Mouse (Mus musculus) layer of hippocampus, postnatal 14 days (tissue): Measurements from ENCODE around the gene Olfr573-ps1. TPM values are rescaled to one million over a fixed set of nuclear protein-coding genes. Genes with fewer than 3 reads are reported as not detected.

Source experiments
- DNase-seq, 2 experiments: peaks; one replicate each; pipeline ENCODE4 v3.0.0; 2021 to 2022; ENCODE audit warnings: low spot score in 2 of 2, mixed read lengths in 1 of 2
- long read RNA-seq, 2 experiments: library from polyadenylated mRNA; stranded (forward); transcript quantifications; one replicate each; pipeline ENCODE4 v2.0.0; 2021
- total RNA-seq, 2 experiments: library from RNA; stranded (reverse); gene quantifications; 2 replicates each; pipeline ENCODE4 v1.2.3; 2021

Gene Olfr573-ps1
- total RNA-seq = not detected
- long read RNA-seq, experiment 1 = 0 reads
- long read RNA-seq, experiment 2 = 0 reads

GRCm38 (mm10) chr7:102942475-102942874, at the start of gene Olfr573-ps1:
Gene Olfr573-ps1 (minus strand): TSS chr7:102942575.
- no peak for DNase-seq

- DNase-seq = no peak
These were observed 46.8 kb upstream of the Olfr573-ps1 start, which contains the start of gene Olfr578 for GRCm38 (mm10) chr7:102989224-102989623. Gene Olfr578 (minus strand): TSS chr7:102989324.

DNA sequence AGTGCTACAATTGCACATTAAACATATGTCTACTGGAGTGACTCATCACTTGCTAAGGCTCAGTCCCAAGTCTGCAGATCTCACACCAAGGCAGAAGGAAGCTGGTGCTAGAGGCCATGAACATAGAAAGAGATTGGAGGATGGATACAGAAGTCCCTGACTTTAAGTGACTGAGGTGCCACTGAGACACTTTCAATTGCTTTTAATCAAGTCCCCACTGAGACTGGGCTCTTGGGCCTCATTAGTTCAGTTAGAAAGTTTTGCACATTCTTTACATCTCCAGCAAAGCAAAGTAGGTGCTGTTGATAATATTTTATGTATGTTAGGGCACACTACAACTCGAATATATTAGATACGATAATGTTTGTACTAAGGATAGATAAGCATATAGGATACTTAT, 33.5 kb upstream of the Olfr573-ps1 start, which contains the start of gene Olfr577:
Gene Olfr577, minus strand, starts transcription at position 101 of the 400 bp plus-strand sequence.
- DNase-seq = no peak

DNA sequence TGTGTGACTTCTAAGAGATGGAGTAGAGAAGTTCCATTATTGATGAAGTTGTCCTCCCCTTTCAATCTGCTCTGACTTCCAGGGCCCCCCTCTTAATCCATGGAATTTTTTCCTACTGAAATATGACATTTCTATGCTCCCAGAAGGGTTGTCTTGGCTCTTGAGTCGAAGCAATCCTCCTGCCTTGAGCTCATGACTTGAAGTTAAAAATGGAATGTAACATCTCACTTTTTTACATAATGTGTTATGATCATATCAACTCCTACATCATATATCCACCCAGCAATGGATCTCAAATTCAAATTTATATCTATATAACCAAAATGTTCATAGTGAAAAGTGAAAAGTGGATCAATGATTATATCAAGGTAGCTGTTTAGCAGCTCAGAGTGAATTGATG, 32.0 kb upstream of the Olfr573-ps1 start:
- no peak for DNase-seq

GRCm38 (mm10) chr7:102962360-102962759, 20.0 kb upstream of the Olfr573-ps1 start, which contains the start of gene Olfr576:
Gene Olfr576 (plus strand): TSS chr7:102962660.
- no peak for DNase-seq

DNA sequence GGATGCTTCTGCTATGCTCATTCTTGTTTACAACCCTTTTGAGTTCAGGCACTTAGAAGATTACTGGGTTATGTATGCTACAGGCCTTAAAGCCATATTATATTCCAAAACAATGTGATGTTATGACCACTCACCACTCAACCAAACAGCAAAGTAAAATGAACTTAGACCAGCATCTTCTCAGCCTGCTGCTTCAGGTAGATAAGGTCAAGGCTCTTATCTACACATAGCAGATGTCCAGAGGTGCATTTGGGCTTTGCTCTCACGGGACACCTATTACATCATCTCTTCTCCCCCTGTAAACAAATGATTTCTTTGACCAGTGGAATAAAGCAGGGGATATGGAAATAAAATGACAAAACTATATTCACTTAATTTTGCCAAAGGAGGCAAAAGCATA, 16.2 kb upstream of the Olfr573-ps1 start, which contains the start of gene Olfr575:
Gene Olfr575, minus strand, starts transcription at position 183 of the 400 bp plus-strand sequence.
- no peak for DNase-seq

DNA sequence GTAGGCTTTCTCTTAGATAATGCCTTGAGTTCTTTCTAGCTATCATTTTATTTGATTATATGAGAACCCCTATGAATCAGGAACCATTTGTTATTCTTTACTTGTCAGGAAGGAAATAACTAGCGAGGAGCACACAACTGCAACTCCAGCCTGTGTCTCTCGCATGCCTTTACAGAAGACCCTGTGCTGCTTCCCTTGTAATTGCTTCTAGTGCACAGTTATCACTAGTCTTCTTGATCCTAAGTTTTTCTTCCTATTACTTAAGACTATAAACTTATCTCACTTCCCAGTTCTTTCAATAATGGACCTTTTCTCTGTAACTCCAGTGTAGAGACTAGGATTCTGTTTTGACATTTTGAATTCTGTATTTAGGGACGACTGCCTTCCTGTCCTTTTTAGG, 15.8 kb upstream of the Olfr573-ps1 start:
- DNase-seq = no peak

DNA sequence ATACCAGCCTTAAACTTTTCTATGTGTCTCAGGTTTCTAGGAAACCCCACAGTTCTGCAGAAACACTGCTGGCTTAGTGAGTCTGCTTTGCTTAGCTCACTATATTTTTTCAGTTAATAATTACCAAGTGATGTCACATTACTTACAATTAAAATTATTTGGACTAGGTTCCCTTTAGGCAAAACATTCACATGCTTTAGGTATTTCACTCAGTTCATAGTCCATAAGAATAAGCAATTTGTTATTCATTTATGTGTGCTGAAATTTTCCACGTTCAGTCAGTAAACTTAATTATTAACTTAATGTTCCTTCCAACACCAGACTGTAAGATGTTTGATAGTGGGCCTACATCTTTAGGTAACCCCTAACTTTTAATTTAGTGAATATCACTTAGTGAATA, 8.4 kb upstream of the Olfr573-ps1 start:
- no peak for DNase-seq

DNA sequence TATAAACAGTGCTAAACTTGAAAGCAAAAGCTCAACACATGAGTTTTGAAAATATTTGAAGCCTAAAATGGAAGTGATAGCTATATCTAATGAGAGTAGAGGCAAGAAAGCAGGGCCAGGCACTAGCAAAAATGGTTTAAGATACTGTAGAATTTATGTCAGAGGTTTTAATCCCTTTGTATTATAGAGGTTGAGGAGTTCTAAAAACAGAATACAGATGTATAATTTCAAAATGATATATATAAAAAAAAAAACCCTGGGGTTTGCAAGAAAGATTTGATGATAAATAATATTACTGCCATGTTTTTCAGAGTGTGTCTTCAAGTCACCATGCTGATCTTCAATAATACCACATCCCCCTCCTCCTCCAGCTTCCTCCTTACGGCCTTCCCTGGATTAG, 5.8 kb upstream of the Olfr573-ps1 start, which contains the start of gene Olfr574:
Gene Olfr574, plus strand, starts transcription at position 301 of the 400 bp plus-strand sequence.
- no peak for DNase-seq

GRCm38 (mm10) chr7:102943417-102943816, 1.0 kb upstream of the Olfr573-ps1 start:
- DNase-seq = no peak

DNA sequence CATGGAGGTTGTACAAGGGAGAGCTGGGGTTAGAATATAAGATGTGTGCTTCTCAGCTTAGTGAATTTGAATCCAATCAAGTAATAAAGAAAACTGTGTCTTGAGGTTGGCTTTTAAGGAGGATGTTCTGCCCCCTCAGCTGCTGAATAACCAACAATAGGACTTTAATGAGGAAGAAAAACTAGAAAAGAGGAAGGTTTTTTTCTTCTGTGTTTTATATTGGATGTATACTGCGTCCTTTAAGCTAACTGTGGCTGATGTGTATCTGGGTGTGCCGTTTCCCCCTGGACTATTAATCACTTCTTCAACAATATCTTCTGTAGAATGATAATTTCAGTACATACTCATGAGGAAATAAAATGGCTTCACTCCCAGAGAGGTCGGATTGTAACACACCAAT, 15.3 kb downstream of the Olfr573-ps1 start:
- DNase-seq = no peak

- DNase-seq = no peak
These were observed 18.3 kb downstream of the Olfr573-ps1 start, which contains the start of gene Olfr572 for GRCm38 (mm10) chr7:102924109-102924508. Gene Olfr572 (plus strand): TSS chr7:102924409.

- DNase-seq = peak in 1 of 2 experiments; percentile 49
These were observed 22.7 kb downstream of the Olfr573-ps1 start for GRCm38 (mm10) chr7:102919632-102920031.

DNA sequence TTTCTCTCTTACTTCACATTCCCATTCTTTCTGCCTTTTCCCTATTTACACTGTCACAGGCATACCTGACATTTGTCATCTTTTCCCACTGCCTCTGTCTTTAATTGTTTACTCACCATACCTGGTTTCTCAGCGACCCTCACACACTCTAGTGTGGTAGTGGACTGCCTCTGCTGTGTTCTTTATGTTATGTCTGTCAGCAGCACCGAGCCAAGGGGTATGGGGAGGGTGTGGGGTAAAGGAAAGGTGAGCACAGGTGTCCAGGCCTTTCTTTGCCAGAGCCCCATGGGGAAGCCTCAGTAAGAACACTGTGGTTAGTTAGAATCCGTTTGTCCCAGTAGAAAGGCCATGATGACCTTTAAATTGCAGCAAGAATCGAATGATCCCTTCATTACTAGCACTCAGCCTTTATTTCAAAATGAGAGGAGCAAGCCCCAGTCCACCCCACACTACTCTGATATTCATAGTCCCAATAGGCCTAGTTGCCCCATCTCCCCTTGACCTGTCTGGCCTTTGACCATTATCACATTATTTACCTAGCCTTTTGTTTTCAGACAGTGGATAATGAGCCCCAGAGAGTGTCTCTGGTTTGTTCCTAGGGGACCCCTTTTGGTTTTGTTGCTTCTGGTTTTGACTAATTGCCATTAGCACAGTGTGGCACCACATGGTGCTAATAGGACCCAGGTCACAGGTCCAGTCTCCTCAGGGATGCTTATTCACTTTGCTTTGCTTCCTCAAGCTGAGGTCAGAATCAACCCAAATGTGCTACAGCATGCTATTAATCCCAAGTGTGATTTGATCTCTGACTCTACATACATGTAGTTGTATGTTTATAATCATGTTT, 25.1 kb downstream of the Olfr573-ps1 start, which contains the start of gene Olfr571:
Gene Olfr571, minus strand, starts transcription at position 505 of the 844 bp plus-strand sequence.
- DNase-seq = no peak

DNA sequence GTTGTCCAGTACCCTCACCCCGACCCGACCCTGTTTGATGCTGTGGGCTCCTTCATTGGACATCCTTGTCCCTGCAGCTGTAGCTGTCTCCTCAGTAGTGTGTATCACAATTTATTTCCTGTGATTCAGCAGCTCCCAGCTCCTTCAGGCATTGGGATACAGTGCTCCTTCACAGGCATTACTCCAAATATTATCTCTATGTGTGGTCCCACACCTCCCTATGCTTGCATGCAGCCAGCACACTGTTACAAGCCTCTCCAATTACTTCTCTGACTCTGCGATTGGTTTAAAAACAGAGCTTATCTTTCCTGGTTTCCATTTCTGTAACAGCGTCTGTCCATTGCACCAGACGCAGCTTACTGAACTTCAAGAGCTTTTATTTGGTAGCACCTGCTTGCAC, 26.0 kb downstream of the Olfr573-ps1 start:
- DNase-seq = no peak

GRCm38 (mm10) chr7:102915261-102915660, 27.1 kb downstream of the Olfr573-ps1 start:
- DNase-seq = no peak

Other genes with a start within 250 kb of the Olfr573-ps1 start
- gene Olfr557, start 246.7 kb downstream of the Olfr573-ps1 start, total RNA-seq = under 1 TPM; 0.19 to 0.21 TPM
- gene Olfr558, start 240.4 kb downstream of the Olfr573-ps1 start, total RNA-seq = under 1 TPM; 0.41 to 0.45 TPM
- gene Olfr33, start 223.5 kb downstream of the Olfr573-ps1 start, total RNA-seq = not detected
- gene Olfr559, start 215.1 kb downstream of the Olfr573-ps1 start, total RNA-seq = not detected
- not detected for gene Olfr560, start 183.2 kb downstream of the Olfr573-ps1 start, total RNA-seq
- gene Olfr78, start 183.1 kb downstream of the Olfr573-ps1 start, total RNA-seq = under 1 TPM; 0.16 to 0.38 TPM
- gene Olfr561, start 171.4 kb downstream of the Olfr573-ps1 start, total RNA-seq = under 1 TPM in 1 of 2 experiments, not detected in 1; 0.24 TPM
- gene Olfr564, start 139.1 kb downstream of the Olfr573-ps1 start, total RNA-seq = not detected
- not detected for gene Olfr566, start 83.8 kb downstream of the Olfr573-ps1 start, total RNA-seq
- gene Olfr568, start 65.5 kb downstream of the Olfr573-ps1 start, total RNA-seq = not detected
- gene Olfr569, start 51.7 kb downstream of the Olfr573-ps1 start, total RNA-seq = not detected
- gene Olfr570, start 48.0 kb downstream of the Olfr573-ps1 start, total RNA-seq = under 1 TPM in 1 of 2 experiments, not detected in 1; 0.53 TPM
- not detected for gene Olfr571, start 25.0 kb downstream of the Olfr573-ps1 start, total RNA-seq
- not detected for gene Olfr572, start 18.2 kb downstream of the Olfr573-ps1 start, total RNA-seq
- gene Olfr574, start 5.9 kb upstream of the Olfr573-ps1 start, total RNA-seq = not detected
- gene Olfr575, start 16.2 kb upstream of the Olfr573-ps1 start, total RNA-seq = not detected
- not detected for gene Olfr576, start 20.1 kb upstream of the Olfr573-ps1 start, total RNA-seq
- not detected for gene Olfr577, start 33.4 kb upstream of the Olfr573-ps1 start, total RNA-seq
- gene Olfr578, start 46.7 kb upstream of the Olfr573-ps1 start, total RNA-seq = not detected
- not detected for gene Olfr582, start 95.4 kb upstream of the Olfr573-ps1 start, total RNA-seq
- gene Olfr583, start 108.7 kb upstream of the Olfr573-ps1 start, total RNA-seq = not detected
- gene Olfr584, start 139.3 kb upstream of the Olfr573-ps1 start, total RNA-seq = not detected
- gene Olfr585, start 155.1 kb upstream of the Olfr573-ps1 start, total RNA-seq = not detected
- gene Olfr586, start 183.1 kb upstream of the Olfr573-ps1 start, total RNA-seq = not detected
- not detected for gene Olfr588-ps1, start 198.3 kb upstream of the Olfr573-ps1 start, total RNA-seq
- gene Olfr589, start 213.8 kb upstream of the Olfr573-ps1 start, total RNA-seq = not detected
- not detected for gene Olfr591, start 235.8 kb upstream of the Olfr573-ps1 start, total RNA-seq
- gene Olfr592, start 242.2 kb upstream of the Olfr573-ps1 start, total RNA-seq = not detected